Mouse (Mus musculus): Measurements from ENCODE around the gene Nudt8.

- TF ChIP-seq CTCF (IDR thresholded peaks at IDR 0.05; ENCODE audit: low read depth) (no peak), EP300 (IDR thresholded peaks at IDR 0.05; ENCODE audit: low read depth) (no peak)
Measured at GRCm38 (mm10) chr19:3988066-3988465, 12.3 kb upstream of the Nudt8 start.

Data from liver, postnatal 0 days (tissue).